Mouse (Mus musculus): ENCODE data around the gene Tmem11. TPM values are rescaled to one million over a fixed set of nuclear protein-coding genes. Genes with fewer than 3 reads are reported as not detected.
"Not testable (repeated sequence)": the region's sequence is repeated elsewhere in the genome, so short reads cannot be mapped to it uniquely, and the experiment has no call there.

The Tmem11 gene
- polyA plus RNA-seq, 1 experiment from 2014 or later, result 58.8 TPM

- Histone ChIP-seq H3K4me3 (peak overlapping the region; percentile 82), H3K4me1 (replicated peaks) (peaks cover 36% of the 10 kb centered on the region), H3K27me3 (no peaks in the 10 kb centered on the region), H3K9me3 (no peaks in the 10 kb centered on the region), H3K4me2 (peak overlapping the region; percentile 62), H3K27ac (replicated peaks) (peak overlapping the region; percentile 89), H3K36me3 (no peaks in the 10 kb centered on the region), H3K9ac (peak overlapping the region; percentile 65)
- WGBS, result 3% methylated on average over 11 of the region's 11 CpGs
- no peak for ATAC-seq (ENCODE audit: low FRiP score, low read depth)
These were observed 351 bp upstream of the Tmem11 start for GRCm38 (mm10) chr11:60879423-60879822.

- ATAC-seq (ENCODE audit: low FRiP score, low read depth), result peak; percentile 69
- Histone ChIP-seq H3K9ac (peak overlapping the region; percentile 80), H3K27me3 (no peaks in the 10 kb centered on the region), H3K27ac (replicated peaks) (peak overlapping the region; percentile 91), H3K4me3 (peak overlapping the region; percentile 82), H3K36me3 (no peaks in the 10 kb centered on the region), H3K4me2 (peak overlapping the region; percentile 61), H3K9me3 (no peaks in the 10 kb centered on the region), H3K4me1 (replicated peaks) (peaks cover 41% of the 10 kb centered on the region)
- WGBS, result under 1% methylated on average over 44 of the region's 52 CpGs
These were observed 938 bp downstream of the Tmem11 start for GRCm38 (mm10) chr11:60878056-60878612.

GRCm38 (mm10) chr11:60873101-60873500, 6.0 kb downstream of the Tmem11 start:
- Histone ChIP-seq H3K9me3 (no peaks in the 10 kb centered on the region), H3K4me3 (no peak overlapping the region), H3K9ac (no peak overlapping the region), H3K36me3 (peaks cover 7% of the 10 kb centered on the region; the same call in 1 of the 2 replicates), H3K27me3 (no peaks in the 10 kb centered on the region), H3K4me1 (replicated peaks) (peaks cover 31% of the 10 kb centered on the region), H3K4me2 (no peak overlapping the region), H3K27ac (replicated peaks) (no peak overlapping the region)
- WGBS, result 91% methylated on average over 6 of the region's 6 CpGs
- no peak for ATAC-seq (ENCODE audit: low FRiP score, low read depth)

GRCm38 (mm10) chr11:60871409-60871808, 7.7 kb downstream of the Tmem11 start:
- no peak overlapping the region for H3K27ac ChIP-seq (replicated peaks)
- no peaks in the 10 kb centered on the region for H3K27me3 ChIP-seq
- no peaks in the 10 kb centered on the region for H3K9me3 ChIP-seq
- H3K4me2 ChIP-seq, result no peak overlapping the region
- WGBS, result 85% methylated on average over 4 of the region's 4 CpGs
- peaks cover 7% of the 10 kb centered on the region; the same call in 1 of the 2 replicates for H3K36me3 ChIP-seq
- H3K4me3 ChIP-seq, result no peak overlapping the region
- no peak overlapping the region for H3K9ac ChIP-seq
- no peak for ATAC-seq (ENCODE audit: low FRiP score, low read depth)
- peaks cover 24% of the 10 kb centered on the region for H3K4me1 ChIP-seq (replicated peaks)

- Histone ChIP-seq H3K4me1 (replicated peaks) (peaks cover 17% of the 10 kb centered on the region), H3K36me3 (peaks cover 11% of the 10 kb centered on the region)
- H3K9ac ChIP-seq; H3K4me2 ChIP-seq; H3K27ac ChIP-seq (replicated peaks); H3K9me3 ChIP-seq; H3K27me3 ChIP-seq; H3K4me3 ChIP-seq; ATAC-seq (ENCODE audit: low FRiP score, low read depth): not testable (repeated sequence)
- WGBS, result 96% methylated on average over 6 of the region's 6 CpGs
These were observed 9.6 kb downstream of the Tmem11 start for GRCm38 (mm10) chr11:60869471-60869870.

- H3K27ac ChIP-seq (replicated peaks), result no peak overlapping the region
- peaks cover 12% of the 10 kb centered on the region; the same call in 1 of the 2 replicates for H3K4me1 ChIP-seq (replicated peaks)
- peak; percentile 64; the same call in 1 of the 2 replicates for ATAC-seq (ENCODE audit: low FRiP score, low read depth)
- H3K9ac ChIP-seq, result no peak overlapping the region
- no peak overlapping the region for H3K4me3 ChIP-seq
- H3K27me3 ChIP-seq, result no peaks in the 10 kb centered on the region
- WGBS, result 46% methylated on average over 8 of the region's 8 CpGs
- no peak overlapping the region for H3K4me2 ChIP-seq
- no peaks in the 10 kb centered on the region for H3K9me3 ChIP-seq
- peaks cover 23% of the 10 kb centered on the region for H3K36me3 ChIP-seq
These were observed 11.2 kb downstream of the Tmem11 start for GRCm38 (mm10) chr11:60867904-60868303.

- H3K36me3 ChIP-seq, result peaks cover 18% of the 10 kb centered on the region
- H3K27ac ChIP-seq (replicated peaks), result no peak overlapping the region
- H3K4me2 ChIP-seq, result no peak overlapping the region
- peaks cover 12% of the 10 kb centered on the region; the same call in 1 of the 2 replicates for H3K4me1 ChIP-seq (replicated peaks)
- H3K27me3 ChIP-seq, result no peaks in the 10 kb centered on the region
- 84% methylated on average over 3 of the region's 3 CpGs for WGBS
- no peaks in the 10 kb centered on the region for H3K9me3 ChIP-seq
- H3K9ac ChIP-seq, result no peak overlapping the region
- ATAC-seq (ENCODE audit: low FRiP score, low read depth), result no peak
- no peak overlapping the region for H3K4me3 ChIP-seq
These were observed 11.6 kb downstream of the Tmem11 start for GRCm38 (mm10) chr11:60867456-60867855.

GRCm38 (mm10) chr11:60866021-60866420, 13.1 kb downstream of the Tmem11 start:
- H3K27ac ChIP-seq (replicated peaks), result no peak overlapping the region
- peaks cover 12% of the 10 kb centered on the region; the same call in 1 of the 2 replicates for H3K4me1 ChIP-seq (replicated peaks)
- H3K4me2 ChIP-seq, result no peak overlapping the region
- no peaks in the 10 kb centered on the region for H3K27me3 ChIP-seq
- ATAC-seq (ENCODE audit: low FRiP score, low read depth), result no peak
- no peak overlapping the region for H3K9ac ChIP-seq
- no peaks in the 10 kb centered on the region for H3K9me3 ChIP-seq
- H3K36me3 ChIP-seq, result peaks cover 30% of the 10 kb centered on the region
- WGBS, result 67% methylated on average over 2 of the region's 2 CpGs
- H3K4me3 ChIP-seq, result no peak overlapping the region

GRCm38 (mm10) chr11:60864916-60865315, 14.2 kb downstream of the Tmem11 start:
- Histone ChIP-seq H3K36me3 (peaks cover 30% of the 10 kb centered on the region), H3K9me3 (no peaks in the 10 kb centered on the region), H3K27me3 (no peaks in the 10 kb centered on the region), H3K4me1 (replicated peaks) (peaks cover 12% of the 10 kb centered on the region; the same call in 1 of the 2 replicates), H3K4me3 (no peak overlapping the region), H3K27ac (replicated peaks) (no peak overlapping the region), H3K9ac (no peak overlapping the region), H3K4me2 (no peak overlapping the region)
- WGBS, result 91% methylated on average over 14 of the region's 14 CpGs
- ATAC-seq (ENCODE audit: low FRiP score, low read depth), result no peak

- Histone ChIP-seq H3K27me3 (no peaks in the 10 kb centered on the region), H3K36me3 (peaks cover 30% of the 10 kb centered on the region), H3K4me3 (no peak overlapping the region), H3K27ac (replicated peaks) (no peak overlapping the region), H3K4me1 (replicated peaks) (peaks cover 12% of the 10 kb centered on the region; the same call in 1 of the 2 replicates), H3K9ac (no peak overlapping the region), H3K4me2 (no peak overlapping the region), H3K9me3 (no peaks in the 10 kb centered on the region)
- ATAC-seq (ENCODE audit: low FRiP score, low read depth), result no peak
- 88% methylated on average over 2 of the region's 2 CpGs for WGBS
These were observed 14.9 kb downstream of the Tmem11 start for GRCm38 (mm10) chr11:60864166-60864565.

- H3K36me3 ChIP-seq, result peaks cover 37% of the 10 kb centered on the region
- 74% methylated on average over 4 of the region's 4 CpGs for WGBS
These were observed 15.9 kb downstream of the Tmem11 start for GRCm38 (mm10) chr11:60863196-60863595.

GRCm38 (mm10) chr11:60861993-60862392, 17.1 kb downstream of the Tmem11 start:
- ATAC-seq (ENCODE audit: low FRiP score, low read depth), result no peak
- Histone ChIP-seq H3K27ac (replicated peaks) (no peak overlapping the region), H3K36me3 (peaks cover 40% of the 10 kb centered on the region)

More at GRCm38 (mm10) chr11:60863196-60863595, 15.9 kb downstream of the Tmem11 start:
- H3K4me3 ChIP-seq, result no peak overlapping the region
- no peak overlapping the region for H3K4me2 ChIP-seq
- no peaks in the 10 kb centered on the region for H3K9me3 ChIP-seq
- no peak overlapping the region for H3K9ac ChIP-seq
- no peak overlapping the region for H3K27ac ChIP-seq (replicated peaks)
- H3K4me1 ChIP-seq (replicated peaks), result peaks cover 12% of the 10 kb centered on the region; the same call in 1 of the 2 replicates
- H3K27me3 ChIP-seq, result no peaks in the 10 kb centered on the region
- no peak for ATAC-seq (ENCODE audit: low FRiP score, low read depth)

More at GRCm38 (mm10) chr11:60861993-60862392, 17.1 kb downstream of the Tmem11 start:
- Histone ChIP-seq H3K9me3 (no peaks in the 10 kb centered on the region), H3K9ac (no peak overlapping the region), H3K27me3 (no peaks in the 10 kb centered on the region), H3K4me2 (no peak overlapping the region), H3K4me3 (no peak overlapping the region), H3K4me1 (replicated peaks) (peaks cover 6% of the 10 kb centered on the region; the same call in 1 of the 2 replicates)
- WGBS, result 87% methylated on average over 3 of the region's 3 CpGs
